Mouse (Mus musculus) fat pad, adult 2 months (tissue): Measurements from ENCODE around the gene 4931409K22Rik.

ENCODE experiments used
- DNase-seq: peaks from one replicate; pipeline ENCODE4 v3.0.0-alpha.2; 2011; ENCODE audit warnings: low read depth, low spot score; ENCODE audit errors: extremely low read depth

Gene 4931409K22Rik

GRCm38 (mm10) chr5:24502786-24503185 lies 53.8 kb downstream of the 4931409K22Rik start:
- DNase-seq: no peak

DNA sequence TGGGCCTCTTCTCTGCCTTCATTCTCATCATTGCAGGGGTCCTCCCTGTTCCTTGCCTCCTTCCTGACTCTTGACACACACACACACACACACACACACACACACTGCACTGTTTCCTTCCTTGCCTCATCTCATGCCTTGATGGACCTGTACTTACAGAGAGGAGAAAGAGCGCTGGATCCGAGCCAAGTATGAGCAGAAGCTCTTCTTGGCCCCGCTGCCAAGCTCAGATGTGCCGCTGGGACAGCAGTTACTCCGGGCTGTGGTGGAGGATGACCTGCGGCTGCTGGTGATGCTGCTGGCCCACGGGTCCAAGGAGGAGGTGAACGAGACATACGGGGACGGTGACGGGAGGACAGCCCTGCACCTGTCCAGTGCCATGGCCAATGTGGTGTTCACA lies 55.8 kb downstream of the 4931409K22Rik start:
- no peak for DNase-seq

DNA sequence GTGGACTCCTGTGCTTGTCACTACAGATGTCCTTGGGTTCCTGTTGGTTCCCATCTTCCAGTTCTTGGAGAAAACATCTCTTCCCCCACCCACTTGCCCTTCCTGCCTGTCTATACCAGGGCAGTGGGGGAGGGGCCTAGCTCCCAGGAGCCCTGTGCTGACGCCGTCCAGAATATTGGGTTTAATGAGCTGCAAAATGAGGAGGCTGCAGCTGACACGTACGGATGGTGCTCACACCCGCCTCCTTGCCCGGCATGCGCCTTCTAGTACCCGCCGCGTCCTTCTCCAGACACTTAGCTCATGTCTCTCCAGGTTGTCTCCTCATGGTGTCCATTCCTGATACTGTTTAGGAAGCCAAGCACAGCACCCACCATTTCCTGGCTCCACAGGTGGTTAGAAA lies 57.5 kb downstream of the 4931409K22Rik start:
- DNase-seq: no peak

GRCm38 (mm10) chr5:24497526-24497925 lies 59.1 kb downstream of the 4931409K22Rik start:
- DNase-seq: no peak

- DNase-seq: no peak
Observed at GRCm38 (mm10) chr5:24496756-24497155, 59.9 kb downstream of the 4931409K22Rik start.

DNA sequence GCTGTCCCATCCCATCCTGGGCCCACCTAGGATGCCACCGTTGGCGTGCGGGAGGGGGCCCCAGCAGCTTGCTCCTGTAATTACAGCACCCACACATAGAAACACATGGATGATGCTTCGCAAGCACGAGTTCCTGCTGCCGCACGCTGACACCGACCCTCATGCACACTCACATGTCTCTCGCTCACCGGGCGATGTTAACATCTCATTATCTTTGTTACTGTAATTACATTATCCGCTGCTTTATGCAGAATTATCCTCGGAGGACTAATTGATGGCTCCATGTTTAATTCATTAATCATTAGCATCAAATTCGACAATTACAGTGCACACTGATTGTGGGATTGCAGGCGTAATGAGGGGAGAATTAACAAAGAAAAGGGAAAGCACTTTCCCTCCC lies 61.6 kb downstream of the 4931409K22Rik start:
- DNase-seq: no peak
